Mouse (Mus musculus): ENCODE data around the gene Il6ra.

Il6ra gene

DNA sequence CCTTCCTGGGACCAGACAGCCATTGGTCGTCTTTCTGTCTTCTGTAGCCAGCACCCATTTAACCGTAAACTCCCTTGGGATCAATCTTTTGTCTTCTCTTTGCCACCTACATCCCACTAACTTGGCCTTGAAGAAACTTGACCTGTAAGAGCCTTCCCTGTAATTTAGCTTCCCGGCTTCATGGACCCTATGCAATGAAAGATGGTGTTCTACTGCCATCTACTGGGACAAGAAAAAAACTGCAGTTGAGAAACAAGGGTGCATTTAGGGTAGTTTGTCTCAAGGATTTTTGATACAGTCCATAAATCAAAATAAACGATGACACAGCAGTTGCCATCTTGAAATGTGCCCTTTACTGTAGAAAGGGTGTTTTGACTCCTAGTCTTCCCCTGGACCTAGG, 54.9 kb downstream of the Il6ra start:
- DNase-seq (ENCODE audit: extremely low spot score, low read depth, low spot score), result peak; percentile 61

DNA sequence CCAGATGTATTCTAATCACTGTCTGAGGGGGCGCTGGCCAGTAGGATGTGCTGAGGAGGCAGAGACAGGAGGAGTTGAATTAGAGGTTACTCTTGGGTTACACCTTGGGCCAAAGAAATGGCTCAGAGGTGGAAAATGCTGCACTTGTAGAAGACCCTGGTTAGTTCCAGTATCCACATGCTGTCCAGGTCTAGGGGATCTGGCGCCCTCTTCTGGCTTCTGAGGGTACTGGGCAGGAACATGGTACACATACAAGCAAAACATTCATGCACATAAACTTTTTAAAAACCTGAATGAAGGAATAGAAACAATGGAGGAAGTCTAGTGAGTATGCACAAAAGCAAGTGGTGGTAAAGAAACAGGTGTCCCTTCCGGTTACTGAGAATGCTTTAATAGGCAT, 55.6 kb downstream of the Il6ra start:
- DNase-seq (ENCODE audit: extremely low spot score, low read depth, low spot score), result no peak

GRCm38 (mm10) chr3:89853752-89854151, 59.2 kb downstream of the Il6ra start:
- no peak for DNase-seq (ENCODE audit: extremely low spot score, low read depth, low spot score)

- DNase-seq (ENCODE audit: extremely low spot score, low read depth, low spot score), result no peak
Observed at GRCm38 (mm10) chr3:89848083-89848482, 64.9 kb downstream of the Il6ra start.

GRCm38 (mm10) chr3:89847596-89847995, 65.4 kb downstream of the Il6ra start:
- DNase-seq (ENCODE audit: extremely low spot score, low read depth, low spot score), result no peak

GRCm38 (mm10) chr3:89847126-89847525, 65.9 kb downstream of the Il6ra start:
- DNase-seq (ENCODE audit: extremely low spot score, low read depth, low spot score), result no peak

DNA sequence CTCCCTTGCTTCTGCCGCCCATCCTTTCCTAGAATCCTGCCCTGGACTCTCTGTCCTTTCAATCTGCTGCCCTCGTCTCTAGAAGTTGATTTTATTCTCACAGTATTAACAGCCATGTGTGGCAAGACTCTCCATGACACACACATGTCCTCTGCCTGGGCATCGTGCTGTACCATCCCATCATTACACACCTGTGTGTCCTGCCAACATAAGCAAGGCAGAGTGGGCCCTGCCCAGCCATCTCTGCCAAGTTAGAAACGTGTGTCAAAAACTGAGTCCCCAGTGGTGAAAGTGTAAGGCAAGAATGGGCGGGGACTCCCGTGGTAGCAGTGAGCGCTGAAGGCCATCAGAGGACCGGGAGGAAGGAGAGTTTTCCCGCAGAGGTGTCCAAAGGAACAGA, 67.2 kb downstream of the Il6ra start:
- DNase-seq (ENCODE audit: extremely low spot score, low read depth, low spot score), result no peak

- no peak for DNase-seq (ENCODE audit: extremely low spot score, low read depth, low spot score)
Observed at GRCm38 (mm10) chr3:89843148-89843547, 69.8 kb downstream of the Il6ra start.

GRCm38 (mm10) chr3:89842258-89842657, 70.7 kb downstream of the Il6ra start:
- DNase-seq (ENCODE audit: extremely low spot score, low read depth, low spot score), result no peak

- no peak for DNase-seq (ENCODE audit: extremely low spot score, low read depth, low spot score)
Observed at GRCm38 (mm10) chr3:89835362-89835761, 77.6 kb downstream of the Il6ra start.

DNA sequence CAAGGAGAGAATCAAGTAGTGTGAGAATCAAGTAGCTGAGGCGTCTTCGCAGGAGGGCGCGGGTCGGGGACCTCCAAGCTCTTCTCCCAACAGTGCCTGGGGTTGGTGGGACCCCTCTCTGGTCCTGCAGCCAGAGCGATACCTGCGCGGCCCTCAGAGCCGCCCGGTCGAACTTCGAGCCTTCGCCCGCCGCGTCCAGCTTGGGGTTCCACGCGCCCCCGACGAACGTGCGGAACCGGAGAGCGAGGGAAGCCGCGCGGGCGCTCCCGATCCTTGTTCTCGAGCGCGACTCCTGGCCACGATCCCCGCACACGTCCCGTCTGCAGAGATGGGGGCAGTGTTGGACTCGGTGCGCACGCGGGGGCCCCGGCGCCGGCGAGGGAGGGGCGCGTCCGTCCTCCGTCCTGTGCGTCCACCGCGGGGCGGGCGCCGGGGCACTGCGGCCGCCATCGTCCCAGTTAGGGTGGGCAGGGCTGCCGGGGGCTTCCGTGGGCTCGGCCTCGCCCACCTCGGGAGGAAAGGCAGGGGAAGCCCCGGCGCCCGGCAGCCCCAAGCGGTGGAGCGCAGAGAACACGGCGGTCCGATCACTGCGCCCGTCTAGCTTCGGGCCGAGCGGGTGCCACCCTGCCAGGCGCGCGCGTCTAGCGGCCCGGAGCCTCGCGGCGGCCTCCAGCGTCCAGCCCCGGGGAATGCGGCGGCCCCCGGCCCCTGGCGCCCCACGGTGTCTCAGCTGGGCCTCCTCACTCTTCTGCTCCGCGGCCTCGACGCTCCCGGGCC, 82.0 kb downstream of the Il6ra start, which contains the start of gene She:
Gene She, plus strand, starts transcription at position 556 of the 777 bp plus-strand sequence.
- DNase-seq (ENCODE audit: extremely low spot score, low read depth, low spot score), result no peak

GRCm38 (mm10) chr3:89826295-89826694, 86.7 kb downstream of the Il6ra start:
- DNase-seq (ENCODE audit: extremely low spot score, low read depth, low spot score), result no peak

DNA sequence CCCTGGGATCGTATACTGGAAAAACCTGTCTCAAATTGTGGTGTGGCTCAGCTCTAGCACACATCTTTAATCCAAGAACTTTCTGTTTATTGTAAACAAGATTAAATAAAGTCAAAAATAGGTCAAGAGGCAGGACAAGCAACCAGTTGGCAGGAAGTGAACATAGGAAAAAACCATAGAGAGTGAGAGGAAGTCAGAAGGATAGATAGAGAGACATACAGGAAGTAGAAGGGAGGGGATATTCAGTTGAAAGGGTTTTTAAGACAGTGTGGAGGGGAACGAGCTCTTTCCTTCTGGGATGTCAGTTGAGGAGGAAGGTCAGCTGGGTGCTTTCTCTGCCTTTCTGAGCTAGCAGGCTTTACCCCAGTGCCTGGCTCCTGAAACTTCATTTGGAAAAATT, 89.4 kb downstream of the Il6ra start:
- no peak for DNase-seq (ENCODE audit: extremely low spot score, low read depth, low spot score)

GRCm38 (mm10) chr3:89821548-89822480, 91.2 kb downstream of the Il6ra start:
- DNase-seq (ENCODE audit: extremely low spot score, low read depth, low spot score), result no peak

DNA sequence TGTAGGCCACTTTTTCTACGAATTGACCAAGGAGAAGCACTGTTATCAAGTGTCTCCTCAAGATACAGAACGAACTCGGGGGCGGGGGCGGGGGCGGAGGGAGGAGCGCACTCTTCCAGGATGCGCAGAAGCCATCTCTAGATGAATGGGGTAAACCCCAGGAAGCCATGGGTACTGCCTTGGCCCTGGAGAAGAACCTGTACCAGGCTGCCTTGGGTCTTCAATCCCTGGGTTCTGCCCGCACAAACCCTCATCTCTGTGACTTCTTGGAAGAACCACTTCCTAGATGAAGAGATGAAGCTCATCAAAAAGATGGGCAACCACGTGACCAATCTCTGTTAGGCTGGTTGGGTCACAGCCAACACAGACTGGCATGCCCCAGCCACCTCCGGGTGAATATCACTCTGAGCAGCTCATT, 91.9 kb downstream of the Il6ra start:
- no peak for DNase-seq (ENCODE audit: extremely low spot score, low read depth, low spot score)

GRCm38 (mm10) chr3:89820311-89821095, 92.5 kb downstream of the Il6ra start:
- DNase-seq (ENCODE audit: extremely low spot score, low read depth, low spot score), result no peak

GRCm38 (mm10) chr3:89819897-89820296, 93.1 kb downstream of the Il6ra start:
- DNase-seq (ENCODE audit: extremely low spot score, low read depth, low spot score), result no peak

DNA sequence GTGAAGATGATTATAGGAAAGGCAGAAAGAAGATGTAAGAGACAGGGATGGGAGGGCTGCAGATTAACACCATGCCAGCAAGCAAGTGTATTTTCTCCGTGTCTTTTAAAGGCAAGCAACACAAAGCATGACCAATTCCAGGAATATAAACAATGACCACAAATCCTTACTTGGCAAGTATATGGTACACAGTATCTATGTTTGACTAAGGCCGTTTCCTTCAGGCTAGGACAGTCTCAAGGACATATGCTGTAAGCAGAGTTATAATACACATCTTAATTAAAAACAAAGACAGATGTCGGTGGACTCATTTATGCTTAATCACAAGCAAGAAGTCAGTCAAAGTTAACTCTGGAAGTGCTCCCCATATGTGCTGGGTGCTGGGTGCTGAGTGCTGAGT, 94.4 kb downstream of the Il6ra start:
- DNase-seq (ENCODE audit: extremely low spot score, low read depth, low spot score), result no peak

GRCm38 (mm10) chr3:89817056-89817455, 95.9 kb downstream of the Il6ra start:
- no peak for DNase-seq (ENCODE audit: extremely low spot score, low read depth, low spot score)

Measured in hindlimb bud, embryonic 11.5 days (tissue).